Mouse (Mus musculus): ENCODE results near the gene Rps27l. TPM values are rescaled to one million over a fixed set of nuclear protein-coding genes. Genes with fewer than 3 reads are reported as not detected.

The Rps27l gene
- total RNA-seq, 2 experiments from 2014 or later, result 179 to 205 TPM

DNA sequence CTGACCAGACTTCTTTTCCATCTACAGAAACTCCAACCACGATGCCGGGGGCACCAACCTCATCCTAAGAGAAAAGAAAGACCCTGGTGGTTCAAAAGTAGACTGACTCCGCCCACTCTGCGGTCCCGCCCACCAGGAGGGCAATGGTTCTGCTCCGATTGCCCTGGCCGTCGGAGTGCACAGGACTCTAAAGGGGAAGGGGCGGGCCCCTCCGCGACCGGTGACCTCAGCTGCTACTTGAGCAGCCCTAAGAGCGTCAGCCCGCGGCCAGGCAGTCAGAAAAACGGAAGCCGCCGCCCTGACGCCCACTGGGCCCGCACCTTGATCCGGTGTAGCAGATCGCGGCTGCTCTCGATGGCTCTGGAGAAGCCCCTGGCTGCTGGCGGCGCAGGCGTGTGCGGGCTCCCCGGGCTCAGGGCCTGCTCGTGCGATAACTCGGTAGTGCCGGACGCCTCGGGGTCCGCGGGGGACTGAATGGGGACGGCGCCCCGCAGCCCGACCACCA is 28.9 kb downstream of the Rps27l start:
- peak; percentile 81 for DNase-seq
- intact Hi-C loops (cut with DNase I; ENCODE audit: low total_unique reads), result no loop called here

DNA sequence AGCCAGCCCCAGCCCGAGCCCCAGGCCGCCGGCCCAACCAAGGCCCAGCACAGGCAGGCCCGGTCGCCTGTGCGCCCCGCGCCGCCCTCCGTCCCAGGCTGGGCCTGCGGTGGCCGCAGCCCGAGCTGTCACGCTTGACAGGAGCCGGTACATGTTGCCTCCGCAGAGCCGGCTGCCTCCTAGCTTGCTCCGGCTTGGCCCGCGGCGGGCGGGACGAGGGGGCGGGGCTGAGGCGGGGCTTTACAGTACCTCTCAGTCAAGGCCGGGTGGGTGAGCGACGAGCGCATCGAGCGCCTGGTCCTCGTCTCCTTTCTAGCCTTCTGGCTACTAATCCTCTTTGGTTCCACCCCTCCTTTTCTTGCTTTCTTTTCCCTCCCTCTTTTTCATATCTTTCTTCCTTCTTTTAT is 29.4 kb downstream of the Rps27l start, which contains the start of gene Lactb:
Lactb (minus strand) TSS at position 246 of the 407 bp plus-strand sequence.
- peak; percentile 97 for DNase-seq
- intact Hi-C loops (cut with DNase I; ENCODE audit: low total_unique reads), result no loop called here

DNA sequence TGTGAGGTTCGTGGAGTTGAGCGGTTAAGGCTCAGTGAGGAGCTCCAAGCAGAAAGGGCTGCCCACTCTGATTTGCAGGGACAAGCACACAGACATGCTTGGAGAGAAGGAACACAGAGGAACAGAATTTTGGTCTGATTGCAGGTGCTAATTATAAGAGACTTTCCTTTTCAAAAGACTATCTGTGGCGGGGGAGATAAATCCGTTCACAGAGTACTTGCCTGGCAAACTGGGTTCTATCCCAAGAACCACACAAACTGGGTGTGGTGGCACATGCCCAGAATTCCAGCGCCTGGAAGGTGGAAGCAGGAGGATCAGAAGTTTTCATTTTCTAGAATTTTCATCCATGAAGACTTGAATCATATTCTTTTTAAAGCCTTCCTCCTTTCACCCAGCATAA is 31.2 kb downstream of the Rps27l start:
- intact Hi-C loops (cut with DNase I; ENCODE audit: low total_unique reads), result no loop called here
- DNase-seq, result no peak

DNA sequence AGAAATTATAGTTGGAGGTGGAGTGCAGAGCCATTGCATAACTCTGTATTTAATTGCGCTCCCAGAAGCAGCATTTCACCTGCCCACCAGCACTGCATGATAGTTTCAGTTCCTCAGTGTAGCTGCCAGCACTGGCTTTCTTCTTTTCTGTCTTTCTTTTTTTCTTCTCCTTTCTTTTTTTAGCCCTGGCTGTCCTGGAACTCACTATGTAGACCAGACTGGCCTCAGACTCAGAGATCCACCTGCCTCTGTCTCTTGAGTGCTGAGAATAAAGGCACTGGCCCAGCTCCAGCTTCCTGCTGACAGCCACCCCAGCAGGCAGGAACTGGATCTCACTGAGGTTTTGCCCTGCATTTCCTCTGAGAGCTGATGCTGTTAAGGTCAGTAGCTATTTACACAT is 32.1 kb downstream of the Rps27l start:
- intact Hi-C loops (cut with DNase I; ENCODE audit: low total_unique reads), result no loop called here
- no peak for DNase-seq

DNA sequence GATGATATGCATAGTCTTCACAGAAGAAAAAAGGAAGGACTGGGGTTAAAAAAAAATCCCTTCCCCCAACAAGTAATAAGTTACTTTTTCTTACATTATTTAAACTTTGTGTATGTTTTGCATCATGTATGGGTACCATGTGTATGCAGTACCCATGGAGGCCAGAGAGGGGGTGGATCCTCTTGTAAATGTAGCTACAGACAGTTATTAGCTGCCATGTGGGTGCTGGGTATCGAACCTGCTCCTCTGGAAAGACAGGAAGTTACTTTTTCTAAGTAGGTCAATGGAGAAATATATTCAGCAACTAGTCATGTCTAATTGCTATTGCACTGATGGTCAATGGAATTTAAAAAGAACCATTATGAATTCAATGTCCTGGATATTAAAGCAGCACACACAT is 32.6 kb downstream of the Rps27l start:
- DNase-seq, result no peak
- intact Hi-C loops (cut with DNase I; ENCODE audit: low total_unique reads), result no loop called here

DNA sequence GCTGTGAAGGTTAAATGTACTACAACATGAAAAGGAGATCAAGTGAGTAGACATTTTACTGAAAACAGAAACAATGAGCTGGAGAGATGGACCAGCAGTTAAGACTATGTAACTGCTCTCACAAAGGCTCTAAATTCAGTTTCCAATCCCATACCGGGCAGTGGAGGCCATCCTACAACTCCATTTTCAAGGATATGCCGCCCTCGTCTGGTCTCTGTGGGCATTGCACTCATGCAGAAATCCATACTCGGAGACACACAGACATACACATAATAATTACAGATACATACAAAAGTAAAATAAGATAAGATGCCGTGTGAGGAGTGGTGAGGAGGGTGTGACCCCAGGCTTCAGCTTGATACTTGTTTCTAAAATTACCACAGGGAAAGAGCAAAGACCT is 34.6 kb downstream of the Rps27l start:
- intact Hi-C loops (cut with DNase I; ENCODE audit: low total_unique reads), result no loop called here
- DNase-seq, result peak; percentile 62

DNA sequence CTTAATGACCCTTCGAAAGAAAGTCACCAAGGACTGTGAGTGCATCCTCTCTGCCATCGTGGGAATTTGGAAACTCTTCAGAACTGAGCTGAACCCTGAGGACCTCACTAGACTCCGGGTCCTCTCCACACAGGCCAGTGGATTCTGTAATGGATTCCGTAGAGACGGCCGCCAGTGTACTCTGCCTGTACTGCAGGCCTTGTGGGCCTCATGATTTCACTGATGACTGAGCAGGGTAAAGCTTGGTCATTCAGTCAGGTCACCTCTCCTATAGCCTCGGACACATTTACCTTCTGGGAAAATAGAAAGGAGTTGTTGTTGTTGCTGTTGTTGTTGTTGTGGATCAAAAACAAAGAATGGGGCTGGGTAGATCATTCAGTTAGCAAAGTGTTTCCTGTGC is 36.2 kb downstream of the Rps27l start:
- DNase-seq, result no peak
- intact Hi-C loops (cut with DNase I; ENCODE audit: low total_unique reads), result no loop called here

DNA sequence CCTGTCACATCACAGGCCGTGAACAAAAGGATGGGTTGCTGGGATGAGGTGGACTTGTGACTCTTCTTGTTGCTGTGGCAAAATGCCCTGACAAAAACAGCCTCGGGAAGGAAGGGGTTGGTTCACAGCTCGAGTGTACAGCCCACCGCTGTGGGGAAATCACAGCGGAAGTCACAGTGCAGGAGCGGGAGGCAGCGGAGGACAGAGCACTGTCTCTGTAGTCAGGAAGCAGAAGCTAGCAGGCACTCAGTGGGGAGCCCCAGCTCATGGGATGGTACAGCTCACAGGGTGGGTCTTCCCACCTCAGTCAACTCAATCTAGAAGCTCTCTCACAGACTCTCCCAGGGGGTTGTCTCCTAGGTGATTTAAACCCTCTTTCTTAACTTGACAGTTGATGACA is 39.5 kb downstream of the Rps27l start:
- intact Hi-C loops (cut with DNase I; ENCODE audit: low total_unique reads), result no loop called here
- no peak for DNase-seq

DNA sequence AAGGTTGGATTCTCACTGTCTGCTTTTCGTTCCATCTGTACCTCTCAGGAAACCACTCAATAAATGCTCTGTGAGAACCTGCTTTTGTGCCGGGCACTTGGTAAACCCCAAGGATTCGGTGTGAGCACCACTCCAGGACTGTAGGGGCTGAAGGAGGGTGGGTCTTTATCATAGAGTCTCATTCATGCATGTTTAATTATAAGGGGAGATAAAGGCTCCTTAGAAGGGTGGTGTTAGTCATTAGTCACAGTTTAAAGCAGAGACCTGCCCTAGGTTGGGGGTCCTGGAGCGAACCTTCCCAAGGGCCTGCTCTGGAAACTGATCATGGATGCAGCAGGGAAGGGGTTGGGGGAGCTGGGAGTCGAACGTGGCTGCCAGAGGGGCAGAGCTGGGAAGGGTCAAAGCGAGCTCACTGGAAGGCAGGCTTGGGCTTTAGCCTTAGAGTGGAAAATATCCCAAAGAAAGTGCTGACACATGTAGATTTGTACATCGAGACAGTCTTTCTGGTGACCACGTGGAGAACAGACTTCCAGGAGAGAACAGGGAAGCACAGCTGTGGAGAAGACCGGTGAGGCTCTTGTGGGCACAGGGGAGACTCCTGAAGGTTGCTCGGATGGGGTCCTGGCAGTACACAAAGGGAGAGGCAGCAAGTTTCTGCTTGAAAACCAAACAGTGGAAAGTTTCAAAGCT is 42.5 kb downstream of the Rps27l start:
- intact Hi-C loops (cut with DNase I; ENCODE audit: low total_unique reads), result no loop called here
- no peak for DNase-seq

DNA sequence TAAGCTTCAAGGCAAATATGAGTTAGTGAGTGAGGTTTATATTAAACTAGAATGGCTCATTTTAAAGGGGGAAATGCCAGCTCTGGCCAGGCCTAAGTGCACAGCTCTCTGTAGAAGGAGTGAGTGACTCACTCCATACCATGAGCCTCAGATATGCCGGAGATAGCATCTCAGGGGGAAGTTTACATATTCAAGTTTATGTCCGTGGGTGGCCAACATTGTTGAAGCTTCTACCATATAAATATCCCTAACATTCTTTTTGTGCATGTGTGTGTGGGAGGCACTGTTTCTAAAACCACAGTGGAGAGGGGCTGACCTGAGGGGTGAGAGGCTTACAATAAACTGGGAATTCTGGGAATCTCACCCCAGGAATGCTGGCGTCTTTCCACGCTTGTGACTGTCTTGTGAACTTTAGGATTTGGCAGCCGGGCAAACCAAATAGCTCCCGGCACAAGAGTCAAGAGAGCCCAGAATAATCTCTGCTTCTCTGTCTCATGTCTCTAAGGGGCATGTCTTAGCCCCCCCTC is 43.1 kb downstream of the Rps27l start:
- intact Hi-C loops (cut with DNase I; ENCODE audit: low total_unique reads), result no loop called here
- DNase-seq, result no peak

DNA sequence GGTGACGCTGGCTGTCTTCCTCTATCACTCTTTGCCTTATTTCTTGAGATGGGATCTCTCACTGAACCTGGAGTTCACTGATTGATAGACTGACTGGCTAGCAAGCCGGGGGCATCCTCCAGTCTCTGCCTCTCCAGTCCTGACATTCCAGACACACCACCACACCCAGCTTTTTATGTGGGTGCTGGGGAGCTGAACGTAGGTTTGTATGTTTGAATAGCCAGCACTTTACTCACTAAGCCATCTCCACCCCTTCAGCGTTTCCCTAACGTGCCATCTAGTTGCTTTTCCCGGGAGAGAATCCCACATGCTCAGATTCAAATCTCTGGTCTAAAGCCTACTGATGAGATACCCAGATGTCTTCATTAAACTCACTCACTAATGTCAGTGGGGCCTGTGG is 43.7 kb downstream of the Rps27l start:
- DNase-seq, result no peak

DNA sequence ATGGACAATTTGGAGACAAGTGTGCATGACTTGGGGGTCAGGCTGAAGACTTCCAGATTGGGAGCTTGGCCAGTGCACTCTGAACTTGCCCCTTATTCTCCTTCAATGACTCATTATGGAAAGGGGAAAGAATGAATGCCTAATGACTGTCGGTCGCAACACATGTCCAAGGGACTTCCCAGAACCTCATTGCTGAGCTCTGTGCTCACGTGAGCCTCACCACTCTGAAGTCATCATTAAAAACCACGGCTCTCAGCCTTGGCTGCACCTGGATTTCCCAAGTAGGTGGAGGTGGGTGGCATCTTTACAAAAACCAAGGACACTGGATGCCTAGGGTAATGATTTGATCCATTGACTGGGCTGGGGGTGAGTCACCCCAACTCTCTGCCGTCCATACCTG is 44.2 kb downstream of the Rps27l start:
- intact Hi-C loops (cut with DNase I; ENCODE audit: low total_unique reads), result no loop called here
- no peak for DNase-seq

More for the DNA sequence above, 43.7 kb downstream of the Rps27l start:
- intact Hi-C loops (cut with DNase I; ENCODE audit: low total_unique reads), result no loop called here

DNA sequence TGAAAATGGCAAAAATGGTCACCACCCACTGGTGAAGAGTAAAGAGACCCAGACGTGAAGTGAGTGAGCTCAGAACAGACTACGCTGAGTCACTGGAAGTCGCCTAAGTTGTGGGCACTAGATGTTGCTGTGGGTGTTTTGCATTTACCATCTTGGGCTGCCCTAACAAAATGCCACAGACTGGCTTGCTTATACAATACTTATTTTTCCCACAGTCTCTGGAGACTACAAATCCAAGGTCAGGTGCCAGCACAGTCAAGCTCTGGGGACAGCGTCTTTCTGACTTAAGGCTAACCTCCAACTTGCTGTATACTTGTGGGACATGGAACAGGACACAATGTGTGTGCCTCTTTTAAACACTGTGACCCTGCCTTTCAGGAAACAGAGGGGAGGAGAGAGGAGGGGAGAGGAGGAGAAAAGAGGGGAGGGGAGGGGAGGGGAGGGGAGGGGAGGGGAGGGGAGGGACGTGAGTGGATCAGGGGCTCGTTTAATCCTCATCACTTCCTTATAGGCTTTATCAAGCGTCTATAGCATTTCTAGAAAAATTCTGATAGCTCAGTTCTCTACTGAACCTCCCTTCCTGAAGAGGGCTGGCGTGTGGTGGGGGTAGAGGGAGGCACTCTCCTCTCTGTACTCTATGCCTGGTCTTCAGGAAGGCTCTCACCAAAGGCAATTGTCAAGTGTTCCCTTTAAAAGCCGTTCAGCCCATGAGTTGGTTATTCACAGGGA is 45.3 kb downstream of the Rps27l start:
- intact Hi-C loops (cut with DNase I; ENCODE audit: low total_unique reads), result no loop called here
- no peak for DNase-seq

DNA sequence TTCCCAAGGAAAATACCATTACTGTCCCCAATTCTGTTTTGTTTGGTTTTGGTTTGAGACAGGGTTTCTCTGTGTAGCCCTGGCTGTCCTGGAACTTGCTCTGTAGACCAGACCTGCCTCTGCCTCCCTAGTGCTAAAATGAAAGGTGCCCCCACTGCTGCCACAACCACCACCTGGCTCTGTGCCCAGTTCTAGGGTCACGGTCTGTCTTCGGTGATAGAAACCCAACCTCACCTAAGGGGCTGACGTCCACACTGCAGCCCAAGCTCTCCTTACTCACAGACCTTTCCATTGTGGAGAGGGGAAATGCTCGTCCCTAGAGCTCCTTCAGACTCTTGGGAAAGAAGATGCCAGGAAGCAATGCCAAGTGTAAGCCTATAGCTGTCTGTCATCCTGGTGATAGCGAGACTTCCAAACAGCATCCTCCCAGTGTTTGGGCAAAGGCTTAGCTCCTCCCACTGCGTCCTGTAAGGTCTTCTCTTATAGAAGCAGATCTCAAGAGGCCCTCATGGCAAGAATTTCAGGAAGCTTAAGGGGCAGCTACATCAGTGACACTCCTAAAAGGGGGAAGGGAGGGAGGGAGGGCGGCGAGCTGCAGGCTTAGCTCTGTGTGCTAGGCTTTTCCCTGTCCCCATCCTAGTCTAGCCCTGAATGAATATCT is 46.0 kb downstream of the Rps27l start:
- intact Hi-C loops (cut with DNase I; ENCODE audit: low total_unique reads), result no loop called here
- no peak for DNase-seq

Other genes starting within 250 kb of the Rps27l start
- gene Car12, start 232.4 kb upstream of the Rps27l start, total RNA-seq (2021), result under 1 TPM; 0.31 to 0.55 TPM
- gene Aph1b, start 150.6 kb upstream of the Rps27l start, total RNA-seq (2021), result 1 to 10 TPM; 3.3 to 3.5 TPM
- gene Gm10647, start 149.0 kb upstream of the Rps27l start, total RNA-seq (2021), result under 1 TPM in 1 of 2 experiments, not detected in 1; 0.21 TPM
- 1 to 10 TPM in 1 of 2 experiments, under 1 TPM in 1; 0.92 to 1.2 TPM for gene Aph1c, start 111.4 kb upstream of the Rps27l start, total RNA-seq (2021)
- 1 to 10 TPM; 9.5 to 9.8 TPM for gene Rab8b, start 26.4 kb upstream of the Rps27l start, total RNA-seq (2021)
- 10 to 100 TPM; 21.3 to 21.6 TPM for gene Lactb, start 29.4 kb downstream of the Rps27l start, total RNA-seq (2021)
- gene Tpm1, start 103.3 kb downstream of the Rps27l start, total RNA-seq (2021), result over 10,000 TPM; 23,393 to 24,139 TPM